Mouse (Mus musculus) lung, postnatal 0 days (tissue): Measurements from ENCODE around the gene Tmem109. TPM values are rescaled to one million over a fixed set of nuclear protein-coding genes. Genes with fewer than 3 reads are reported as not detected.
A peak's percentile ranks its signal among the peaks of the same experiment; 100 is the strongest.

Experiments
- ATAC-seq: fragments of 200-750 bp; cut with Nextera tagmentation; 2 replicates; pipeline ENCODE4 v1.8.0; 2017; ENCODE audit warnings: moderate library complexity
- DNase-seq: peaks from one replicate; pipeline ENCODE4 v3.0.0-alpha.2; 2016; ENCODE audit warnings: low spot score
- H3K27ac ChIP-seq: fragments of 300-500 bp; sonication (generic); 2 replicates; pipeline ENCODE4 v1.5.1; 2014; ENCODE audit warnings: antibody characterized with exemption, mild to moderate bottlenecking, low read length, mixed read lengths
- H3K27me3 ChIP-seq: fragments of 300-500 bp; sonication (generic); replicated peaks from 2 replicates; pipeline ENCODE4 v1.6.1; 2014; ENCODE audit warnings: low read length, mixed read lengths; ENCODE audit not compliant: insufficient read depth
- H3K36me3 ChIP-seq: fragments of 300-500 bp; sonication (generic); 2 replicates; pipeline ENCODE4 v1.6.1; 2014; ENCODE audit warnings: low read length, mixed read lengths; ENCODE audit not compliant: insufficient read depth
- H3K4me1 ChIP-seq: fragments of 300-500 bp; sonication (generic); 2 replicates; pipeline ENCODE4 v1.6.1; 2014; ENCODE audit warnings: antibody characterized with exemption, low read depth, low read length, mixed read lengths; ENCODE audit not compliant: insufficient read depth
- H3K4me2 ChIP-seq: fragments of 300-500 bp; sonication (generic); replicated peaks from 2 replicates; pipeline ENCODE4 v1.6.1; 2014; ENCODE audit warnings: low read depth, mild to moderate bottlenecking, low read length, moderate library complexity, mixed read lengths
- H3K4me3 ChIP-seq: fragments of 300-500 bp; sonication (generic); 2 replicates; pipeline ENCODE4 v1.5.1; 2014; ENCODE audit warnings: low read depth, low read length
- H3K9ac ChIP-seq: fragments of 300-500 bp; sonication (generic); replicated peaks from 2 replicates; pipeline ENCODE4 v1.6.1; 2014; ENCODE audit warnings: low read depth, mild to moderate bottlenecking
- H3K9me3 ChIP-seq: fragments of 300-500 bp; sonication (generic); 2 replicates; pipeline ENCODE4 v1.6.1; 2016; ENCODE audit warnings: low read length, mixed read lengths
- CTCF ChIP-seq: IDR thresholded peaks from 2 replicates; pipeline ENCODE4 v1.5.1; 2016; ENCODE audit warnings: antibody characterized with exemption, mild to moderate bottlenecking
- EP300 ChIP-seq: IDR thresholded peaks from 2 replicates; pipeline ENCODE4 v1.6.1; 2016; ENCODE audit warnings: antibody characterized with exemption, mild to moderate bottlenecking, control low read depth
- WGBS: fragments of 180-500 bp; shearing (Covaris S2); extraction: QIAGEN DNeasy Blood & Tissue Kit; methylation state at CpG from one replicate; pipeline ENCODE4 v1.1.7; 2014; 5-methylcytosine and 5-hydroxymethylcytosine counted together
- polyA plus RNA-seq: library from polyadenylated mRNA; unstranded; fragments of >200 nt; fragmentation: Nextera tagmentation; extraction: Ambion mirVana; gene quantifications from 2 replicates; pipeline ENCODE4 v1.2.1, GENCODE M21; 2015

Tmem109 gene
- polyA plus RNA-seq: 143 and 155 TPM in 2 replicates

GRCm38 (mm10) chr19:10881426-10882154 lies at the start of gene Tmem109:
Gene Tmem109, minus strand, starts transcription at chr19:10882001.
- WGBS: under 1% methylated on average over 49 of the region's 49 CpGs
- Histone ChIP-seq H3K4me2 (peak within 1 kb of the TSS; percentile 76), H3K9ac (peak within 1 kb of the TSS; percentile 39), H3K4me1 (peaks cover 16% of the 10 kb centered on the region), H3K36me3 (no peaks in the 10 kb centered on the region), H3K9me3 (no peaks in the 10 kb centered on the region), H3K27ac (peak within 1 kb of the TSS; percentile 93), H3K4me3 (peak within 1 kb of the TSS; percentile 65), H3K27me3 (no peaks in the 10 kb centered on the region)
- ATAC-seq: peak; percentile 81
- peak; percentile 99 for DNase-seq
- TF ChIP-seq EP300 (no peak), CTCF (peak; percentile 61)

DNA sequence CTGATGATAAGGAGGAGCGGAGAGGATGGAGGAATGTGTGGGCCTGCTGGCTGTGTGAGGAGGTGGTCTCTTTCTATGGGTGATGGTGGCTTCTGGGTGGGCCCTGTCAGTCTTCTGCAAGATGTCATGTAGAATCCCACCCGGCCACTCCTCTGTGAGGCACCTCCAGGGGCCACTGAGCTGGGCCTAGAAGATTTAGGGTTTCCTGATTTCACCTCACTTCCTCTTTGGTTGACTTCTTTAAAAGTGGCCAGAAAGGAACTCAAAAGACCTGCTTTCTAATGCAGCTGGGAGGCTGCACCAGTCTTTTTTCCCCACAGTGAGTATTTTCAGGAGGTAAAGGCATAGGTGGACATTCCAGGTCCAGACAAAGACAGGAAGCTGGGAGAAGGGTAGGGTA lies 48.8 kb upstream of the Tmem109 start:
- H3K9ac ChIP-seq: no peak overlapping the region
- no peak overlapping the region for H3K4me2 ChIP-seq
- no peak for ATAC-seq

GRCm38 (mm10) chr19:10926666-10927065 lies 44.9 kb upstream of the Tmem109 start:
- no peak overlapping the region for H3K27ac ChIP-seq
- WGBS: 51% methylated on average over 4 of the region's 4 CpGs
- ATAC-seq (no peak), DNase-seq (no peak)
- no peak overlapping the region for H3K9ac ChIP-seq
- no peaks in the 10 kb centered on the region for H3K36me3 ChIP-seq
- no peaks in the 10 kb centered on the region for H3K4me1 ChIP-seq
- no peak overlapping the region for H3K4me3 ChIP-seq
- H3K9me3 ChIP-seq: no peaks in the 10 kb centered on the region
- TF ChIP-seq EP300 (no peak), CTCF (no peak)
- no peaks in the 10 kb centered on the region for H3K27me3 ChIP-seq
- no peak overlapping the region for H3K4me2 ChIP-seq

More for the DNA sequence above, 48.8 kb upstream of the Tmem109 start:
- Histone ChIP-seq H3K4me1 (no peaks in the 10 kb centered on the region), H3K36me3 (no peaks in the 10 kb centered on the region), H3K27me3 (no peaks in the 10 kb centered on the region), H3K9me3 (no peaks in the 10 kb centered on the region), H3K27ac (no peak overlapping the region), H3K4me3 (no peak overlapping the region)
- TF ChIP-seq EP300 (no peak), CTCF (no peak)
- 82% methylated on average over 2 of the region's 2 CpGs for WGBS
- no peak for DNase-seq

GRCm38 (mm10) chr19:10926123-10926621 lies 44.4 kb upstream of the Tmem109 start:
- DNase-seq (no peak), ATAC-seq (no peak)
- no peak overlapping the region for H3K9ac ChIP-seq
- no peak for TF ChIP-seq EP300
- no peak for TF ChIP-seq CTCF
- no peak overlapping the region for H3K27ac ChIP-seq
- WGBS: 56% methylated on average over 6 of the region's 6 CpGs
- no peak overlapping the region for H3K4me2 ChIP-seq
- H3K27me3 ChIP-seq: no peaks in the 10 kb centered on the region
- H3K36me3 ChIP-seq: no peaks in the 10 kb centered on the region
- no peaks in the 10 kb centered on the region for H3K4me1 ChIP-seq
- no peak overlapping the region for H3K4me3 ChIP-seq
- H3K9me3 ChIP-seq: no peaks in the 10 kb centered on the region

DNA sequence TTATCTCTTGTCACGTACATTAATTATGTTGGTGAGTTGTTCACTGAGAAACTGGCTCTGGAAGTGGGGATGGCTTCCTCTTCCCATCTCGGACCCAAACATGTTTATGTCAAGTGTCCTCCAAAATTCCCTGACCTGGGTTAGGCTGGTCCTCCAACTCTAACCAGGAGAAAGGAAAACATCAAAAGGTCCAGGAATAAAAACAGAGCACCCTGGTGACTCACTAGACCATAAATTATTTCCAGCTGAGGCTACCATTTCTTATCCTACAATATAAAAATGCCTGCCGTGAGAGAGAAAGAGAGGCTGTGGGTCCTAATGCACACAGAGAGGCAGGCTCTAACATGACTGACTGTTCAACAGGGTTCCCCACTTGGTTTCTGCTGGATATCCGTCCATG lies 42.4 kb upstream of the Tmem109 start:
- no peak overlapping the region for H3K9ac ChIP-seq
- H3K27me3 ChIP-seq: no peaks in the 10 kb centered on the region
- H3K9me3 ChIP-seq: no peaks in the 10 kb centered on the region
- H3K4me3 ChIP-seq: no peak overlapping the region
- no peak for DNase-seq
- H3K4me1 ChIP-seq: no peaks in the 10 kb centered on the region
- TF ChIP-seq CTCF (no peak), EP300 (no peak)
- no peak overlapping the region for H3K27ac ChIP-seq
- H3K4me2 ChIP-seq: no peak overlapping the region
- 32% methylated on average over 4 of the region's 4 CpGs for WGBS
- H3K36me3 ChIP-seq: no peaks in the 10 kb centered on the region
- ATAC-seq: no peak

- Histone ChIP-seq H3K27me3 (no peaks in the 10 kb centered on the region), H3K4me2 (no peak overlapping the region), H3K36me3 (no peaks in the 10 kb centered on the region), H3K9me3 (no peaks in the 10 kb centered on the region), H3K27ac (no peak overlapping the region), H3K4me3 (no peak overlapping the region), H3K4me1 (no peaks in the 10 kb centered on the region), H3K9ac (no peak overlapping the region)
- TF ChIP-seq EP300 (no peak), CTCF (no peak)
- DNase-seq (no peak), ATAC-seq (no peak)
- WGBS: 69% methylated on average over 3 of the region's 3 CpGs
Observed at GRCm38 (mm10) chr19:10921058-10921457, 39.3 kb upstream of the Tmem109 start.
